Mouse (Mus musculus): ENCODE data around the gene Slc3a1. TPM values are rescaled to one million over a fixed set of nuclear protein-coding genes. Genes with fewer than 3 reads are reported as not detected.

The Slc3a1 gene
- polyA plus RNA-seq, 1 experiment from 2014 or later = 0.31 TPM

GRCm38 (mm10) chr17:85018794-85019193 lies 9.4 kb upstream of the Slc3a1 start:
- Histone ChIP-seq H3K4me2 (no peak overlapping the region), H3K4me1 (no peaks in the 10 kb centered on the region; the same call in 1 of the 2 replicates), H3K9ac (no peak overlapping the region), H3K27me3 (no peaks in the 10 kb centered on the region), H3K36me3 (replicated peaks) (no peaks in the 10 kb centered on the region), H3K27ac (no peak overlapping the region), H3K4me3 (replicated peaks) (no peak overlapping the region), H3K9me3 (no peaks in the 10 kb centered on the region)
- 81% methylated on average over 5 of the region's 5 CpGs for WGBS
- ATAC-seq (ENCODE audit: low FRiP score) = no peak

DNA sequence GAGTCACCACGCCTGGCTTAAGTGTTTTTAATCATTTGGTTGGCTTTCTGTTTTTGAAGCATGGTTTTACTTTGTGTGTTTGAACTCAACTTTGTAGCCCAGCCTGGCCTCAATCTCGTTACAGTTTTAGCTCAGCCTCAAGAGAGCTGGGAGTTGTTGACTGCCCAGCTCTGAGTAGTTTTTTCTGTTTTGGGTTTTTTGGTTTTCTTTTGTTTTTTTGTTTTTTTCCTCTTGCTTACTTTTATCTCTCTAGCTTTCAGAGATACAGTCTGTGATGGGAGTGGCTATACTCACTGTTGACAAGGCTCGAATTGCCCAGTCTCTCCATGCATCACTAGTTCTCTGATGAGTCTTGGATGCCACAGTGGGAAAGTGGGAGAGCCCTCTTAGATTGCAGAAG lies 7.8 kb upstream of the Slc3a1 start:
- 93% methylated on average over 3 of the region's 3 CpGs for WGBS
- H3K27me3 ChIP-seq = no peaks in the 10 kb centered on the region
- H3K27ac ChIP-seq = no peak overlapping the region
- H3K4me1 ChIP-seq = no peaks in the 10 kb centered on the region; the same call in 1 of the 2 replicates
- H3K9ac ChIP-seq = no peak overlapping the region
- ATAC-seq (ENCODE audit: low FRiP score) = no peak
- no peaks in the 10 kb centered on the region for H3K9me3 ChIP-seq
- H3K4me3 ChIP-seq (replicated peaks) = no peak overlapping the region
- no peaks in the 10 kb centered on the region for H3K36me3 ChIP-seq (replicated peaks)
- no peak overlapping the region for H3K4me2 ChIP-seq

DNA sequence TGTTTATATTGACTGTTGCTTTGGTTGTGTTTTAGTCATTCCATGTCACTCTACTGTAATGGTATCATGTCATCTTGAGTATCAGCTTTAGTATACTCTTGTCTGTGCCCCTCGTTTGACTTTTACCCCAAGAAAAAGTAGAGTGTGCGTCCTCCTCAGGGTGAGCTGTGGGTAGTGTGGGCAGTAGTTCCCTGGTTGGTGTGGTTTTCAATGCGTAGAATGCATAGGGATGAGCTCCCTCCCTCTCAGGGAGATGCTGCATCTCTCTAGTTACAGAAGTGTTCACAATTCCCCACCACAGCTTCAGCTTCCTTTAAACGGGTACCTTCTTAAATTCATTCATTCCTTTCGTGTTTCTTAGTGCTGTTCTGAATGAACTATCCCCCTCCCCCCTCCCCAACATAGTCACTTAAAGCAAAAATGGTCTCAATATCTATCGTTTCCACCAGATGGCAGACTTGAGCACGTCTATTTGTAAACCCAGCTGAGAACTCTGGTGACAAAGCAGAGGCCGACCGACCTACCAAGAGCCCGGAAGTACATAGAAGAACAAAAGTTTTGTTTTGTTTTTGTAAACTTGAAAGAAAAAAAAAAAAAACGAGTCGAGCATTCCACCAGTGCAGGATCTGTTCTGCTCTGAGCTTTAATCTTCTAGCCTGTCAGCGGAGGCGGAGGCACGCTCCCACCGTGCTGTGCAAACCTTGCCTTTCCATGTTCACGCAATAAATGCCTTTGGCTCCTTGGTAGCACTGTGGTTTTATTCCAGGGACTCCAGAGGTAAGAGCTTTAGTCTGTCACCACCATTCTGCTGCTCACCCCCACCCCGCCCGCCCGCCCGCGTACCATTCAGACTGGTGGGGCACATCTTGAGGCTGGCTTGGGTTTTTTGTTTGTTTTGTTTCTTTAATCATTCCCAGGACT lies 4.7 kb upstream of the Slc3a1 start:
- Histone ChIP-seq H3K4me1 (no peaks in the 10 kb centered on the region; the same call in 1 of the 2 replicates), H3K4me3 (replicated peaks) (no peak overlapping the region), H3K9ac (no peak overlapping the region), H3K27ac (no peak overlapping the region), H3K27me3 (no peaks in the 10 kb centered on the region), H3K9me3 (no peaks in the 10 kb centered on the region), H3K36me3 (replicated peaks) (no peaks in the 10 kb centered on the region), H3K4me2 (no peak overlapping the region)
- peak; percentile 37; the same call in 1 of the 2 replicates for ATAC-seq (ENCODE audit: low FRiP score)
- WGBS = 61% methylated on average over 22 of the region's 22 CpGs

DNA sequence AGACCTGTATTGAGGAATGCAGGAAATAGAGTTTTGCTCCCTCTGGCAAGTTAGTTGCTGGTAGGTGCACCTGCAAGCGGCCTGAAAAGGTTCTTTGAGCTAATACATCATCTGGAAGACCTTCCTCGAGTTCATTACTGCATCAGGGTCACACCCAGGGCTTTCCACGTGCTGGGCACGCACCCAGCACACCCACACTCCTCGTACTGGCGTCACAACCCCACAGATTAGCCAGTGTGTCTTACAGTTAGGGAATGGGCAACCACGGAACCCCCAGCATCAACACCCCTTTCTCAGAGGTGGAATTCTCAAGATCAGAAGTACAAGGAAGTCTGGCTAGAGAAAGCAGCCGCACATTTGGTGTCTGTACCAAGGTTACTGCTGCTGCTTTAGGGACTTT lies 3.9 kb upstream of the Slc3a1 start:
- no peaks in the 10 kb centered on the region for H3K9me3 ChIP-seq

GRCm38 (mm10) chr17:85025151-85025550 lies 3.0 kb upstream of the Slc3a1 start:
- Histone ChIP-seq H3K27ac (no peak overlapping the region), H3K36me3 (replicated peaks) (no peaks in the 10 kb centered on the region), H3K4me1 (no peaks in the 10 kb centered on the region), H3K9ac (no peak overlapping the region), H3K4me2 (no peak overlapping the region), H3K27me3 (no peaks in the 10 kb centered on the region), H3K4me3 (replicated peaks) (no peak overlapping the region), H3K9me3 (no peaks in the 10 kb centered on the region)
- ATAC-seq (ENCODE audit: low FRiP score) = no peak
- 96% methylated on average over 6 of the region's 6 CpGs for WGBS

More for the DNA sequence above, 3.9 kb upstream of the Slc3a1 start:
- Histone ChIP-seq H3K4me3 (replicated peaks) (no peak overlapping the region), H3K9ac (no peak overlapping the region), H3K27me3 (no peaks in the 10 kb centered on the region), H3K36me3 (replicated peaks) (no peaks in the 10 kb centered on the region), H3K27ac (no peak overlapping the region), H3K4me1 (no peaks in the 10 kb centered on the region), H3K4me2 (no peak overlapping the region)
- 92% methylated on average over 8 of the region's 8 CpGs for WGBS
- no peak for ATAC-seq (ENCODE audit: low FRiP score)

GRCm38 (mm10) chr17:85026436-85026835 lies 1.7 kb upstream of the Slc3a1 start:
- no peak for ATAC-seq (ENCODE audit: low FRiP score)
- H3K27ac ChIP-seq = no peak overlapping the region
- H3K36me3 ChIP-seq (replicated peaks) = no peaks in the 10 kb centered on the region
- H3K9ac ChIP-seq = no peak overlapping the region
- H3K27me3 ChIP-seq = no peaks in the 10 kb centered on the region
- H3K4me3 ChIP-seq (replicated peaks) = no peak overlapping the region
- 91% methylated on average over 6 of the region's 6 CpGs for WGBS
- H3K4me2 ChIP-seq = no peak overlapping the region
- no peaks in the 10 kb centered on the region for H3K9me3 ChIP-seq
- no peaks in the 10 kb centered on the region for H3K4me1 ChIP-seq

- H3K4me2 ChIP-seq = no peak overlapping the region
- H3K9ac ChIP-seq = no peak overlapping the region
- no peak overlapping the region for H3K27ac ChIP-seq
- ATAC-seq (ENCODE audit: low FRiP score) = no peak
- no peak overlapping the region for H3K4me3 ChIP-seq (replicated peaks)
- no peaks in the 10 kb centered on the region for H3K4me1 ChIP-seq
- H3K9me3 ChIP-seq = no peaks in the 10 kb centered on the region
- H3K27me3 ChIP-seq = no peaks in the 10 kb centered on the region
- H3K36me3 ChIP-seq (replicated peaks) = no peaks in the 10 kb centered on the region
- WGBS = 89% methylated on average over 3 of the region's 3 CpGs
These were observed 929 bp upstream of the Slc3a1 start for GRCm38 (mm10) chr17:85027247-85027646.

DNA sequence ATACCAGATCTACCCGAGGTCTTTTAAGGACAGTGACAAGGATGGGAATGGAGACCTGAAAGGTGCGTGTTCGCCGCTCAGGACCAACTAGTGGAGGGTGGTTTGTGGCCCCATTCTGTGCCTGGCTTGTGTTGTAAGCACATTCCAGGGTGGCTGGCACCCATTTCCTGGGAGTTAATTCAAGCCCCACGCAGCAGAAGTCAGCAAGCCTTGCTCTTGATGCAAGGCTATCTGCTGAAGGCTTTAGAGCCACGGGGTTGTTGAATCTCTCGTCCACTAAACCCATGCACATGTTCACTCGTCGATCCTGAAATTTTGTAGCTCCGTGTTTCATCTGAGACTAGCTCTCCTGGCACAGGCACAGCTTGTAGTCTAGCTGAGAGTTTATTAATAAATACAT lies 621 bp downstream of the Slc3a1 start:
- no peak overlapping the region for H3K4me2 ChIP-seq
- no peak for ATAC-seq (ENCODE audit: low FRiP score)
- H3K27me3 ChIP-seq = no peaks in the 10 kb centered on the region
- no peaks in the 10 kb centered on the region for H3K36me3 ChIP-seq (replicated peaks)
- no peak overlapping the region for H3K4me3 ChIP-seq (replicated peaks)
- no peaks in the 10 kb centered on the region for H3K4me1 ChIP-seq
- H3K27ac ChIP-seq = no peak overlapping the region
- no peak overlapping the region for H3K9ac ChIP-seq
- 96% methylated on average over 10 of the region's 10 CpGs for WGBS
- H3K9me3 ChIP-seq = no peaks in the 10 kb centered on the region

DNA sequence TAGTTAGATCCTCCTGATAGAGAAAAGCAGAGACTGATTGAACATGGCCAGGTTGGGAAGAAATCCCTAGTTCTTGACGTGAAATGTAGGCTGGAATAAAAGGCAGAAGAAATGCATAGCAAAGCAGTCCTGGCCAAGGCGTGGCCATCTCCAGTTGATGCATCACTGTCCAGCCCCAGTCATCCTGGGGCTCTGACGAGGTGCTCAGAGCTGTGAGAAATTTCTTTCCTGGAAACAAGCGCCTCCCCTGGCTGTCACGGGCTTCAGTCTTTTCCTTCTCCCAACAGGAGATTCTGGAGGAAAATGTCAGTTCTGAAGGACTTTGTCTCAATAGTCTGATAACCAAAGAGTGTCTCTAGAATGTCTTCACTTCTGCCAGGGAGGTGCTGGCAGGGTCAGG lies 2.5 kb downstream of the Slc3a1 start:
- H3K9me3 ChIP-seq = no peaks in the 10 kb centered on the region
- no peak overlapping the region for H3K4me3 ChIP-seq (replicated peaks)
- no peaks in the 10 kb centered on the region for H3K36me3 ChIP-seq (replicated peaks)
- H3K4me1 ChIP-seq = no peaks in the 10 kb centered on the region
- H3K4me2 ChIP-seq = no peak overlapping the region
- H3K9ac ChIP-seq = no peak overlapping the region
- no peaks in the 10 kb centered on the region for H3K27me3 ChIP-seq
- H3K27ac ChIP-seq = no peak overlapping the region
- ATAC-seq (ENCODE audit: low FRiP score) = no peak
- WGBS = 75% methylated on average over 5 of the region's 5 CpGs

DNA sequence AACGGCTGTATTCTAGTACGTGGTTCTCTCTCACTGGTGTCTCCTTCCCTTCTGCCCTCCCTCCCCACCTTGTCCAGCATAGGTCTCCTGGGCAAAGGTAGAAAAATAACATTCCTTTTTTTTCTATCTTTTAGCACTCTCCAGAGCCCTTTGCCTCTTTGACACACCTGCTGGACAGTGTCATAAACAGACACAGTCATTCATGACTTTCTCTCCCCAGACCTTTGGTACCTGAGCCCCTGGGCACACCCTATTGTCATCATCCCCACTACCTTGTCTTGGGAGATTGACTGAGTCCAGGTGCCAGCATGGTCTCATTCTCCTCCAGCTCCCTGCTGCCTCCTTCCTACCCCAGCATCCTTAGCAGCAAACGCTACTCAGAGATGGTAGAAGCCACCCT lies 4.9 kb downstream of the Slc3a1 start:
- Histone ChIP-seq H3K36me3 (replicated peaks) (no peaks in the 10 kb centered on the region), H3K4me1 (no peaks in the 10 kb centered on the region), H3K4me2 (no peak overlapping the region), H3K9ac (no peak overlapping the region), H3K9me3 (no peaks in the 10 kb centered on the region), H3K27me3 (no peaks in the 10 kb centered on the region), H3K27ac (no peak overlapping the region), H3K4me3 (replicated peaks) (no peak overlapping the region)
- ATAC-seq (ENCODE audit: low FRiP score) = no peak
- WGBS = 88% methylated on average over 3 of the region's 3 CpGs

GRCm38 (mm10) chr17:85034068-85034467 lies 5.9 kb downstream of the Slc3a1 start:
- Histone ChIP-seq H3K4me3 (replicated peaks) (no peak overlapping the region), H3K9ac (no peak overlapping the region), H3K27me3 (no peaks in the 10 kb centered on the region), H3K36me3 (replicated peaks) (no peaks in the 10 kb centered on the region), H3K27ac (no peak overlapping the region), H3K9me3 (no peaks in the 10 kb centered on the region), H3K4me2 (no peak overlapping the region), H3K4me1 (no peaks in the 10 kb centered on the region)
- 68% methylated on average over 11 of the region's 11 CpGs for WGBS
- no peak for ATAC-seq (ENCODE audit: low FRiP score)

GRCm38 (mm10) chr17:85037855-85038254 lies 9.7 kb downstream of the Slc3a1 start:
- 88% methylated on average over 5 of the region's 5 CpGs for WGBS
- H3K4me2 ChIP-seq = no peak overlapping the region
- H3K4me1 ChIP-seq = no peaks in the 10 kb centered on the region
- H3K4me3 ChIP-seq (replicated peaks) = no peak overlapping the region
- no peaks in the 10 kb centered on the region for H3K36me3 ChIP-seq (replicated peaks)
- ATAC-seq (ENCODE audit: low FRiP score) = no peak
- H3K27me3 ChIP-seq = no peaks in the 10 kb centered on the region
- H3K9ac ChIP-seq = no peak overlapping the region
- no peak overlapping the region for H3K27ac ChIP-seq
- no peaks in the 10 kb centered on the region for H3K9me3 ChIP-seq

GRCm38 (mm10) chr17:85038311-85038710 lies 10.1 kb downstream of the Slc3a1 start:
- WGBS = 84% methylated on average over 4 of the region's 4 CpGs

More at GRCm38 (mm10) chr17:85038311-85038710, 10.1 kb downstream of the Slc3a1 start:
- Histone ChIP-seq H3K36me3 (replicated peaks) (no peaks in the 10 kb centered on the region), H3K9me3 (no peaks in the 10 kb centered on the region), H3K4me2 (no peak overlapping the region), H3K4me3 (replicated peaks) (no peak overlapping the region), H3K4me1 (no peaks in the 10 kb centered on the region), H3K27me3 (no peaks in the 10 kb centered on the region), H3K9ac (no peak overlapping the region), H3K27ac (no peak overlapping the region)
- no peak for ATAC-seq (ENCODE audit: low FRiP score)
